Mouse (Mus musculus) heart, embryonic 14.5 days (tissue): ENCODE data around the gene Znrf2. TPM values are rescaled to one million over a fixed set of nuclear protein-coding genes. Genes with fewer than 3 reads are reported as not detected.

Experiments
- ATAC-seq: fragments of 200-750 bp; cut with Nextera tagmentation; 2 replicates; pipeline ENCODE4 v1.8.0; 2017; ENCODE audit warnings: low read depth, moderate TSS enrichment; ENCODE audit not compliant: insufficient number of reproducible peaks, insufficient read depth, low FRiP score
- H3K27ac ChIP-seq, 2 experiments: fragments of 200-500 bp in 1 of 2; fragments of 300-500 bp in 1 of 2; sonication (generic) in 1 of 2; replicated peaks in 1 of 2; 2 replicates each; pipeline ENCODE4 v1.5.1; 2012 to 2014; ENCODE audit warnings: low read depth in 2 of 2, low read length in 2 of 2, control low read depth in 1 of 2, mild to moderate bottlenecking in 1 of 2, mixed read lengths in 1 of 2; ENCODE audit not compliant: control insufficient read depth in 1 of 2, insufficient read depth in 1 of 2
- H3K27me3 ChIP-seq: fragments of 300-500 bp; sonication (generic); 2 replicates; pipeline ENCODE4 v1.6.1; 2014; ENCODE audit warnings: mild to moderate bottlenecking, low read length, control low read depth; ENCODE audit not compliant: control insufficient read depth, insufficient read depth
- H3K36me3 ChIP-seq: fragments of 300-500 bp; sonication (generic); 2 replicates; pipeline ENCODE4 v1.6.1; 2014; ENCODE audit warnings: mild to moderate bottlenecking, control low read depth, low read length, mixed read lengths; ENCODE audit not compliant: control insufficient read depth, insufficient read depth
- H3K4me1 ChIP-seq, 2 experiments: fragments of 200-500 bp in 1 of 2; fragments of 300-500 bp in 1 of 2; sonication (generic) in 1 of 2; 2 replicates each; pipeline ENCODE4 v1.6.1; 2012 to 2014; ENCODE audit warnings: low read length in 2 of 2, control low read depth in 1 of 2, mixed read lengths in 1 of 2; ENCODE audit not compliant: control insufficient read depth in 2 of 2, insufficient read depth in 2 of 2
- H3K4me2 ChIP-seq: fragments of 300-500 bp; sonication (generic); 2 replicates; pipeline ENCODE4 v1.6.1; 2014; ENCODE audit warnings: mild to moderate bottlenecking, low read length
- H3K4me3 ChIP-seq, 2 experiments: fragments of 200-500 bp in 1 of 2; fragments of 300-500 bp in 1 of 2; sonication (generic) in 1 of 2; 2 replicates each; pipeline ENCODE4 v1.5.1; 2012 to 2014; ENCODE audit warnings: low read length in 2 of 2, mild to moderate bottlenecking in 2 of 2, control low read depth in 1 of 2, low read depth in 1 of 2, moderate library complexity in 1 of 2; ENCODE audit not compliant: control insufficient read depth in 1 of 2, insufficient read depth in 1 of 2
- H3K9ac ChIP-seq: fragments of 300-500 bp; sonication (generic); 2 replicates; pipeline ENCODE4 v1.6.1; 2014; ENCODE audit warnings: mild to moderate bottlenecking, low read length
- H3K9me3 ChIP-seq: fragments of 300-500 bp; sonication (generic); 2 replicates; pipeline ENCODE4 v1.6.1; 2016; ENCODE audit warnings: low read length, control low read depth; ENCODE audit not compliant: control insufficient read depth
- WGBS: fragments of 180-500 bp; shearing (Covaris S2); extraction: QIAGEN DNeasy Blood & Tissue Kit; methylation state at CpG from one replicate; pipeline ENCODE4 v1.1.7; 2014; 5-methylcytosine and 5-hydroxymethylcytosine counted together
- polyA plus RNA-seq: library from polyadenylated mRNA; unstranded; fragments of >200 nt; fragmentation: Nextera tagmentation; extraction: Ambion mirVana; gene quantifications from 2 replicates; pipeline ENCODE4 v1.2.1, GENCODE M21; 2014

Znrf2 gene
- polyA plus RNA-seq, 1 experiment from 2014 or later, result 3.8 TPM

DNA sequence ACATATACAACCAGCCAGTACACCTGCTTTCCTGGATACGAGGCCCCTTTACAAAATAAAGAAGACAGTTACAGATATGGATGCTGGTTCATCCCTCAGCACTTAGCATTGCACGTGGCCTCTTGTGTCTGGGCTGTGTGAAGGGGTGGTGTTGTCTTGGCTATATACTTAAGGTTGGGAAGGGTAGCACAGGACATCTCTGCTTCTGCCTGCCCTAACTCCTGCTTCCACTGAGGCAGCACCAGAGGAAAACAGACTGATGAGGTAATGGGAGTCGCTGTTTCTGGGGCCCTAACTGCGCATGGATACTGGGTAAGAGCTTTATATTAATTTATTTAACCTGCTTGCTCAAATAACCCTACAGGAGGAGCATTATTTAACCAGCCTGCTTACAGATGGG lies 100.2 kb downstream of the Znrf2 start:
- H3K27me3 ChIP-seq, result no peaks in the 10 kb centered on the region
- H3K4me1 ChIP-seq, result no peaks in the 10 kb centered on the region
- H3K27ac ChIP-seq, result no peak overlapping the region
- 66% methylated on average over 4 of the region's 4 CpGs for WGBS
- ATAC-seq, result no peak
- no peak overlapping the region for H3K9ac ChIP-seq
- H3K9me3 ChIP-seq, result no peaks in the 10 kb centered on the region
- H3K36me3 ChIP-seq, result no peaks in the 10 kb centered on the region
- no peak overlapping the region for H3K4me3 ChIP-seq
- no peak overlapping the region for H3K4me2 ChIP-seq

DNA sequence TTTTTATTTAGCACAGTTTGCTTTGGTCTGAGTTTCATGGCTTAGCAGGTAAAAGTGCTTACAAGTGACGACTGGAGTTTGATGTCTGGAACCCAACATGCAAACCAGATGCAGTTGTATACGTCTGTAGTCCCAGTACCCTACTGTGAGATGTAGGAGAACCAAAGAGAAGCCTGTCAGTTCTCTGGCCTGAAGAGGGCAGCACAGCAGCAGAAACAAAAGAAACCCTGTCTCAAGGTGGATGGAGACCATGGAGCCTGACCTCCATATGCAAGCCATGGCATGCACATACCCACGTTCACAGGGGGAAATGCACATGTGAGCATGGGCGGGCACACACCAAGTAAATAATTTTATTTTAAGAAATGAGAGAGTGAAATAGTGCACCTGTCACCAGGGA lies 100.8 kb downstream of the Znrf2 start:
- ATAC-seq, result no peak
- H3K4me3 ChIP-seq, result no peak overlapping the region

DNA sequence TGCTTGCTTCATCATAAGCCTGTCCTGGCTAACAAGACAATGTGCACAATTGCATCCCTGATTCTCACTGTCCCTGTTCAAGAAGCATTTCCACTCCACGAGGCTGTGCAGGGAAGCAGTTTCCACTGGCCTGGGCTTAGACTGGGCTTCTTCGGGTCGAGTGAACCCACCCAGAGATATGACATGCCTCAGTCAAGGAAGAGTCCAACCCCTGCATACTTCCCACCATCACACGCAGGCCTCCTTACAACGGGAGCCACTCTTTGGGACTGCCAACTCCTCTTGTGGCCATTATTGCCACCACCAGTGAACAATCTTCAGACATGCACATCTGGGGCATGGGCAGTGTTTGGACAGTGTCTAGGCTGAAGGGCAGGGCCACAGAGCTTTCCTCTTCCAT lies 101.8 kb downstream of the Znrf2 start:
- Histone ChIP-seq H3K9ac (no peak overlapping the region), H3K27me3 (no peaks in the 10 kb centered on the region), H3K9me3 (no peaks in the 10 kb centered on the region), H3K4me3 (no peak overlapping the region), H3K27ac (no peak overlapping the region), H3K4me1 (no peaks in the 10 kb centered on the region), H3K4me2 (no peak overlapping the region), H3K36me3 (no peaks in the 10 kb centered on the region)
- WGBS, result 83% methylated on average over 5 of the region's 5 CpGs
- no peak for ATAC-seq

More for the DNA sequence above, 100.8 kb downstream of the Znrf2 start:
- Histone ChIP-seq H3K27ac (no peak overlapping the region), H3K27me3 (no peaks in the 10 kb centered on the region), H3K4me1 (no peaks in the 10 kb centered on the region), H3K36me3 (no peaks in the 10 kb centered on the region), H3K4me2 (no peak overlapping the region), H3K9me3 (no peaks in the 10 kb centered on the region), H3K9ac (no peak overlapping the region)
- WGBS, result 22% methylated on average over 4 of the region's 4 CpGs

DNA sequence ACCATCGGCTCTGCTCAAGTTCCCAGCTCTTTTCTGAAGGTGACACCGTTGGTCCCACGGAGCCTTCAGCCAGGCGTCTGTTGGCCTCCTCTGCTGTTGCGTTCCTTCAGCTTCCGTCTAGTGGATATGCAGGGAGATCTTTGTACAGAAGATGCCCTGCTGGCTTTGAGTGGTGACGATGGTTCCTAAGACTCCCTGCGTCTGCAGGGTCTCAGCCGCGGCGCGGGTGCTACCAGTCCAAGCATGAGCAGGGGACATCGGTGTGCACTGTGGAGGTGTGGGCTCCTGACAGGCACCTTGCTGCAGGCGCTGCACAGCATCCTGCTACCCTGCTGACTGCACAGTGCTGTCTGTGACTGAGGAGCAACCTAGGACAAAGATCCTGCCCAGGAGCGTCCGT lies 107.8 kb downstream of the Znrf2 start:
- Histone ChIP-seq H3K9me3 (no peaks in the 10 kb centered on the region), H3K4me1 (no peaks in the 10 kb centered on the region), H3K4me2 (no peak overlapping the region), H3K27me3 (no peaks in the 10 kb centered on the region), H3K27ac (no peak overlapping the region), H3K9ac (no peak overlapping the region), H3K4me3 (no peak overlapping the region), H3K36me3 (no peaks in the 10 kb centered on the region)
- WGBS, result 90% methylated on average over 16 of the region's 16 CpGs
- no peak for ATAC-seq

DNA sequence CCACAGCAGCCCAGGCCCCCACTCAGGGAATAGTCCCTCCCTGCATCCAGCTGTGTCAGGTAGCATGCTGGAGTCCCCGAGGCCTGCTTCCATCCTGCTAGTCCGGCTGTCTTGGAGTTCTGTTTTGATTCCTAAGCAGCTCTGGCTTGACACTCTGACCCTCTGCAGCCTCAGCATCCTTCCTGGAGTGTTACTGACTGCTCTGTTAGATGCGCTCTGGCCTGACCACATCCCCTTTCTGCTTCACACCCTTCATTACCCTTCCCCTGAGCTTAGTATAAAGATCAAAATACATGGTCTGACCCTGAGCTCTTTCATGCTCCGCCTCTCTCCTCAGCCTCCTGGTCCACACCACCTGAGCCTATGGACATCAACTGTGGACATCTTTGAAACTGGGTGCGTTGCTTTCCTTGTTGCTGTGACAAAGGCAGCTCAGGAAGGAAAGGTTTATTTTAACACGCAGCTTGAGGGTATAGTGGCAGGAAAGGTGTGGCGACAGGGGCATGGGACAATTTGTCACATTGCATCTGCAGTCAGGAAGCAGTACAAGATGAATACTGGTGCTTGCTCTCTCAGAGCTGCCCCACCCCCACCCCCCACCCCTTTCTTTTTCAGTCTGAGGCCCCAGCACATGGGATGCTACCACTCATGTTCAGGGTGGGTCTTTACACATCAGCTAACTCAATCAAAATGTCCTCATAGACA lies 109.2 kb downstream of the Znrf2 start:
- 62% methylated on average over 7 of the region's 7 CpGs for WGBS
- ATAC-seq, result no peak

DNA sequence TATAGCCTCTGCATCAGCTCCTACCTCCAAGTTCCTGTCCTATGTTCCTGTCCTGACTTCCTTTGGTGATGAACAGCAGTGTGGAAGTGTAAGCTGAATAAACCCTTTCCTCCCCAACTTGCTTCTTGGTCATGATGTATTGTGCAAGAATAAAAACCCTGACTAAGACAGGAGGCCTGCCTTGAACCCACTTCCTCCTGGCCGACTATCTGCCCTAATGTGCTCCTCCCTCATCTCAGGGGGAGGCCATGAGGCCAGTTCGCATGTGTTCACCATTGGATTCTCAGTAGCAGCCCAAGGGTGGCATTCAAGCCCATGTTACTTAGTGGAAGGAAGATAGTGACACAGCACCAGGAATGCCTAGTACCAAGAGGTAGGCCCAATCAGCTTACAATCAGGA lies 110.2 kb downstream of the Znrf2 start:
- whole genome bisulfite sequencing, result 84% methylated on average over 2 of the region's 2 CpGs
- Histone ChIP-seq H3K4me1 (no peaks in the 10 kb centered on the region), H3K36me3 (no peaks in the 10 kb centered on the region), H3K4me2 (no peak overlapping the region), H3K4me3 (no peak overlapping the region), H3K27ac (no peak overlapping the region), H3K27me3 (no peaks in the 10 kb centered on the region), H3K9ac (no peak overlapping the region), H3K9me3 (no peaks in the 10 kb centered on the region)
- no peak for ATAC-seq

More for the DNA sequence above, 109.2 kb downstream of the Znrf2 start:
- Histone ChIP-seq H3K4me1 (no peaks in the 10 kb centered on the region), H3K9me3 (no peaks in the 10 kb centered on the region), H3K36me3 (no peaks in the 10 kb centered on the region), H3K27me3 (no peaks in the 10 kb centered on the region), H3K4me2 (no peak overlapping the region), H3K9ac (no peak overlapping the region), H3K27ac (no peak overlapping the region), H3K4me3 (no peak overlapping the region)

DNA sequence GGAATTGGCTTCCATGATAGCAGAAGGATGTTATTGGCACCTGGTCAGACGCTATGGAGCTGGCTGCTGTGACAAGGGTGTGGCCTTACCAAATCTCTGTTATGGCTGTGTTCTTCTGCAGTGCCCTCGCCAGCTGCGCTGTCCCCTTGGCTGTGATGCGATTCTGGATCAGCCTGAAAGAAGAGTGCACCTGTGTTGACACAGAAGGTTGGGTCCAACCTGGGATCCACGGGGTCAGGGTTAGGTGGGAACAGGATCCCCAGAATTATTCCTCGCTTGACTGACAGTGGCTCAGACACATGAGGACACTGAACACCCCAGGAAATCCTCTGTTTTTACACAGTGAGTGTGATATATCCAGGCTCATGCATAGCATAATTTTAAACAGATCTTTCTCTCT lies 111.2 kb downstream of the Znrf2 start:
- H3K36me3 ChIP-seq, result no peaks in the 10 kb centered on the region
- no peaks in the 10 kb centered on the region for H3K4me1 ChIP-seq
- 85% methylated on average over 6 of the region's 6 CpGs for WGBS
- no peaks in the 10 kb centered on the region for H3K9me3 ChIP-seq
- no peak overlapping the region for H3K27ac ChIP-seq
- no peak overlapping the region for H3K4me3 ChIP-seq
- no peak overlapping the region for H3K4me2 ChIP-seq
- no peak for ATAC-seq
- H3K9ac ChIP-seq, result no peak overlapping the region
- H3K27me3 ChIP-seq, result no peaks in the 10 kb centered on the region

DNA sequence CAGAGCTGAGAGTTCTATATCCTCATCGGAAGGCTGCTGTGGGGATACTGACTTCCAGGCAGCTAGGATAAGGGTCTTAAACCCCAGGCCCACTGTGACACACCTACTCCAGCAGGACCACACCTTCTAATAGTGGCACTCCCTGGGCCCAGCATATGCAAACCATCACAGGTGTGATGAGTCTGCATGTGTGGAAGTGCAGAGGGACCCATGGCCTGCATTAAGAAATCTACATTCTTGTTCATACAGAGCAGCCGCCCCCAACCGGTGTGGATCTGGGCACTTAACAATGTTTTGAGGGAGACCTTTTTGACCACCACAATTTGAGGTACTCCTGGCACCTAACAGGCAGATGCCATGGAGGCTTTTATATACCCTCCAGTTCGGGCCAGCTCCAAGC lies 114.9 kb downstream of the Znrf2 start:
- H3K36me3 ChIP-seq, result no peaks in the 10 kb centered on the region
- peaks cover 0 to 2% of the 10 kb centered on the region in 2 experiments; a peak in 1 of 4 replicates for H3K4me1 ChIP-seq
- H3K4me2 ChIP-seq, result no peak overlapping the region
- 90% methylated on average over 4 of the region's 4 CpGs for WGBS
- no peaks in the 10 kb centered on the region for H3K27me3 ChIP-seq
- no peaks in the 10 kb centered on the region for H3K9me3 ChIP-seq
- H3K27ac ChIP-seq, result no peak overlapping the region
- no peak overlapping the region for H3K9ac ChIP-seq
- no peak overlapping the region for H3K4me3 ChIP-seq
- no peak for ATAC-seq
